Mouse (Mus musculus): ENCODE measurements around the gene St6galnac4.

- TF ChIP-seq CTCF (IDR thresholded peaks at IDR 0.05; ENCODE audit: low read depth, low read length), result peak; percentile 60; the same call in 1 of the 2 replicates
- no peak for TF ChIP-seq POLR2A (IDR thresholded peaks at IDR 0.05; ENCODE audit: borderline replicate concordance, low read depth, low read length)
Observed at GRCm38 (mm10) chr2:32566536-32567063, 20.3 kb upstream of the St6galnac4 start.

Data from bone marrow macrophage, adult 2 months (primary cell).